Mouse (Mus musculus): ENCODE data around the gene Ift43. TPM values are rescaled to one million over a fixed set of nuclear protein-coding genes. Genes with fewer than 3 reads are reported as not detected.

Gene Ift43
- total RNA-seq, 2 experiments from 2014 or later, result 11.4 to 15.4 TPM

DNA sequence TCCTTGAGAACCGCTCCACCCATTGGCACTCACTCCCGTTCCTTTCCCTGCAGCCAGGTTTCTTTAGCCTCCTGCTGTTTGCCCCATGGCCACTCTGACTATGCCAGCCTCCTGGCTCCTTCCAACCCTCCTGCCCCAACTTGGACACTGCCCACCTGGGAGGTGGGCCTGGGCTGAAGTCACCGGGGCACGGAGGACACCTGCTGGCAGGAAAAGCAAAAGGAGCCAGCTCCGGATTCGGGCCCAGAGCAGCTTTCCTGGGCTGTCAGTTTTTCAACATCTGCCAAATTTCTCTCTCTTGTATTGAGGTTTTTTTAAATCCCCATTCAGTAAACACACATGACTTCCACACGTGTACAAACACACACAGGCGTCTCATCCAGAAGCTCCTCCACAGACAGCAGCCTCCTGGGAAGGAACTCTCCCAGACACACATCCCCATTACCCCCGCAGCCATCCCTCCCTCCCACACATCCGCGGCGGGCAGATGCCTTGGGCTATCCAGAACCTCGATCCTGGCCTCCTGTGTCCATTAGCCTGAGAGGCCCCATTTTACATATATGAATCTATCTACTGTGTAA is 5.9 kb upstream of the Ift43 start:
- intact Hi-C loops (cut with DNase I), result loop anchor here (5.0 to 10.0 kb wide), 3 partner anchors 54 to 332 kb away; partner anchors contain the start of gene Flvcr2
- DNase-seq (ENCODE audit: extremely low spot score in 1 of 2, low spot score in 2 of 2), result peak in 1 of 2 experiments; percentile 64

DNA sequence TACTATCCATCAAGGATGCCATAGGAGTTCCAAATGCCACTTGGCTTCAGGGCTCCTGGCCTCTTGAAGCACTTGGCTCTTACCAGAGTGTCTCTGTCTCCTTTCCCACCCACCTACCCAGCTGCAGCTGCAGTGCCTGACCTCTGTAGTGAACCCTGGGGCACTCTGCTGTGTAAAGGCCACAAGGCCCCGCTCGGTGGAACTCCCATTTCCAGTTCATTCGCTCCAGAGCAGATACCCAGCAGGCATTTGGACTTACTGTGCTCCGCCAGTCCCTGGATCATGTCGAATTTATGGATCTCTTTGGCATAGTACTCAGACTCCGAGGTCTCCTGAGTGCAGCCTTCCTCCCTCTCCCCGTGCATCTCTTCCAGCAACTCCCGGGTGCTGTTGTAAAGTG is 5.0 kb upstream of the Ift43 start:
- intact Hi-C loops (cut with DNase I), result loop anchor here (5.0 to 10.0 kb wide), 3 partner anchors 55 to 333 kb away; partner anchors contain the start of gene Flvcr2
- DNase-seq (ENCODE audit: extremely low spot score in 1 of 2, low spot score in 2 of 2), result peak in 1 of 2 experiments; percentile 50

DNA sequence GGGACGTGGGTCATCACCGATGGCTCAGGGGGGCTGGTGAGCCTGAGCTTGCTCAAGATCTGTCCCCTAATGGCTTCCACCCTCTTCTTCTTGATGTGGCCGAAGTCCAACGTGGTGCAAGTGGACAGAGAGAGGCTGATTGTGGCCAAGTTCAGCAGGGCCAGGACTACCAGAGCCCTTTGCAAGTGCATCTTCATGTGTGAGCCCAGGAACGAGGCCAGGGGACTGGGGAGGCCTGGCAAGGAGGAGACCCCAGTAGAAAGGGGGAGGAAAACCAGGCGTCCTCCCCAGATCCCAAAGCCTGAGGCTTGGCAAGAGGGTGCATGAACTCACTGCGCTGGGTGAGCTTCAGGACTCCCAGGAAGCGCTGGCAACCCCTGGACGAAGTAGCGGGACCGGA is 4.6 kb upstream of the Ift43 start:
- intact Hi-C loops (cut with DNase I), result loop anchor here (2.0 to 10.0 kb wide), 4 partner anchors 55 to 333 kb away; partner anchors contain the start of gene Flvcr2
- DNase-seq (ENCODE audit: extremely low spot score in 1 of 2, low spot score in 2 of 2), result no peak

DNA sequence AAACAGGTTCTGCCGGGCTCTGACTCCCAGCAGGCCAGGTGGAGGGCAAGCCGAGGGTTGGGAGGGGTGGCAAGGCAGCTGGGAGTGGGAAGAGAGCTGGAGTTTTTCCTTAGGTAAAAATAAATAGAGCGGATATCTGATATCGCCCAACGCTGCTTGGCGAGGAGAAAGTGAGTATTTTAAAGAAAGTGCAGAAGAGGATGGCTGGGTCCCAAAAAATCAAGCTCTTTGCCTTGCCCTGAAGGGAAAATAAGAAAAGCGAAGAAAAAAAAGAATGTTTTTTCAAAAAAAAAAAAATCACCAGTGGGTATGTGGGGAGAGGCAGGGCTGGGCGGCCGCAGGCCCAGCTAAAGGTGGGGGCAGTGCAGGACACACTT is 4.2 kb upstream of the Ift43 start:
- no peak for DNase-seq (ENCODE audit: extremely low spot score in 1 of 2, low spot score in 2 of 2)
- intact Hi-C loops (cut with DNase I), result loop anchor here (2.0 to 10.0 kb wide), 4 partner anchors 56 to 333 kb away; partner anchors contain the start of gene Flvcr2

DNA sequence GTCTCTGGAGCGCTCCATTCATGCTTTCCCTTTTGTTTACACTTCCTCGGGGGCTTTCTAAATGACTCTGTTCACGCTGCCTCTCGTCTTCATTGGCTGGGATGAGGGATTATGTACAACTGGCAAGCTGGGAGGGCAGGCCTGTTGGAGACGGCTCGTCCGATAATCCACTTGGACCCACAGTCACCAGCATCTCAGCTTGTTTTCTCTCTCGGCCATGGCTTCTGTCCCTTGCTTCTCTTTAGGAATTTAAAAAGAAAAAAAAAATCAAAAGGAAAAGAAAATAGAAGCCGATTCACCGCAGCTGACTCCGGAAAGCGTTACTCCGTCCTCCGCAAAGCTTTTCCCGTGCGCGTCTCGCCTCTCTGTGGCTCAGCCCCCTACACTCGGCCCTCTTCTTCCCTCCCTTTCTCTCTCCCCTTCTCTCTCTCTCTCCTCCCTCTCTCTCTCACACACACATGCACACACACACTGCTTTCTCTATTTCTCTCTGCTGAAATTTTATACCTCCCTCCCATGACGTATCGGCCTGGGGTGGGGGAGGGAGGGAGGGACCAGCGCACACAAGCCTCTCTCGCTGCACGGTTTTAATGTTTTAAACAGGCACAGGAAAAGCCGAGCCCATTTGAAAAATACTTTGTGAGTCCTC is 3.7 kb upstream of the Ift43 start, which contains the start of gene Tgfb3:
Tgfb3 (minus strand) TSS at position 489 of the 649 bp plus-strand sequence.
- DNase-seq (ENCODE audit: extremely low spot score in 1 of 2, low spot score in 2 of 2), result no peak
- intact Hi-C loops (cut with DNase I), result loop anchor here (2.0 to 10.0 kb wide), 4 partner anchors 56 to 334 kb away; partner anchors contain the start of gene Flvcr2

DNA sequence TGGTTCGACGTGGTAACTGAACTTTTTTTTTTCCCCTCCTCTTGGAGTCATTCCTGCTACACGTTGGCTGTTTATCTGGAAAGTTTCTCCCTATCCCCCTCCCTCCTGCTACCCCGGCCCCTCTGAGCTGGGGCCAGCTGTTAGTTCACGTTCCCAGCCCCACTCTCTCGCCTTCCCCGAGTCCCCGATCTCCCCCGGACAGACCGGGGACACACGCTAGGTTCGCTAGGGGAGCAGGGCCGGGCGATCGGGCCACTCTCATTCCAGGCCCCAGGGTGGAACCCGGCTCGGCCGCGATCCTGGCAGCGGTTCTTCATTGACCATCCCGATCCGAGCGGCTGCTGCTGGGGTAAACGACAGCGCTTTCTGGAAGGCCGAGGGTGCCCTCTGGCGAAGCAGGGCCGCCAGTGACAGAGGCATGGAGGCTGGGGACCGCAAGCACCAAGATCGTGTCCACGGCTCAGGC is 3.1 kb upstream of the Ift43 start:
- intact Hi-C loops (cut with DNase I), result loop anchor here (2.0 to 10.0 kb wide), 4 partner anchors 57 to 334 kb away; partner anchors contain the start of gene Flvcr2
- DNase-seq (ENCODE audit: extremely low spot score in 1 of 2, low spot score in 2 of 2), result peak; percentile 88 to 93

DNA sequence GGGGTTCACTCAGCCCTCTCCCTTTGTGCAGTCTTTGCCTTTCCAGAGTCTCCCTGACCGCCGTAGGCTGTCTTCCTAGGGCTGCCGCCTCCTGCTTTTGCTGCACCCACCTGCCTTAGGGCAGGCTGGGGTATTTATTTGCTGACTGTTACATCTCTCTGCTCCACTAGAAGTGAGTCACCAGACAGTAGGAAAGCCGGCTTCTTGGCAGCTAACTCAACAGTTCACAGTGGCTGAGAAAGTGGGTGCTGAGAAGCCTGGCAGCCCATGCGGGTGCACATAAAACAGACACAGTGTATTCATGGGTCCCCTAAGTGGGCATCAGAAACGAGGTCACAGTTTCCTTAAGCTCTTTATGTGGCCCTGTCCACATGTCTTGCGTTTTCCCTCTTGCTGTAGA is 3.5 kb downstream of the Ift43 start:
- peak in 1 of 2 experiments; percentile 27 for DNase-seq (ENCODE audit: extremely low spot score in 1 of 2, low spot score in 2 of 2)
- intact Hi-C loops (cut with DNase I), result no loop called here

DNA sequence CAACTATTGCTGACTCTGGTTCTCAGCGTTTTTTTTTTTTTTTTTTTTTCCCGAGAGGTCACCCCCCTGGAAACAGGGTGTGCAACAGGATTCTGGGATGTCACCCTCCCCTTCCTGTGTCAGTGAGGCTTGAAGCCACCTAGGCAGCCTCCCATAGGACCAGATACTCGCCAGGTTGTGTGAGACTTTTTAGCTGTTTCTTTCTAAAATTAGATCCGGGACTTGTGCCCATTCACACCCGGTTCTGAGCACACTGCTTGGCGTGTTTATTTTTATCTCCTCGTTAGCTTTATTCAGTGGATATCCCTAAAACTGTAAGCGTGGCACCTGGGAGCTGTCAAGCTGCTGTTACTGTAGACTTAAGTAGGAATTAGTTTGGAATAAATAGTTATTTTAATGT is 4.2 kb downstream of the Ift43 start:
- peak in 1 of 2 experiments; percentile 58 for DNase-seq (ENCODE audit: extremely low spot score in 1 of 2, low spot score in 2 of 2)
- intact Hi-C loops (cut with DNase I), result no loop called here

DNA sequence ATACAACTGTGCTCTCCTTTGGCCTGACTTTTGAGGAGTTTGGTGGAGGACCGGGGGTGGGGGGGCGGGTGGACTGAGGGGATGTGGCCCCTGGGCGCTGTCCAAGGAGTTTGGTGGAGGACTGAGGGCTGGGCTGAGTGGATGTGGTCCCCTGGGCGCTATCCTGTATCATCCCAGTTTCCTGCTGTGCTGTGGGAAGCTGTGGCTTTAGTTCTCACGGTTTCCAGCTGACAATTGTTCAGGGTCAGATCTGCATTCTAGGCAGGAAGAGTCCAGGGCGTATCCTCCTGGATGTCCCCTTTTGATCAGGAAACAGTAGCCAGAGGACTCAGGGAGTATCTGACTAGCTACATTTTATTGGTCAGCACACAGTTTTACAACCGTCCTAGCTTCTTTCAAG is 5.7 kb downstream of the Ift43 start:
- DNase-seq (ENCODE audit: extremely low spot score in 1 of 2, low spot score in 2 of 2), result peak in 1 of 2 experiments; percentile 71

DNA sequence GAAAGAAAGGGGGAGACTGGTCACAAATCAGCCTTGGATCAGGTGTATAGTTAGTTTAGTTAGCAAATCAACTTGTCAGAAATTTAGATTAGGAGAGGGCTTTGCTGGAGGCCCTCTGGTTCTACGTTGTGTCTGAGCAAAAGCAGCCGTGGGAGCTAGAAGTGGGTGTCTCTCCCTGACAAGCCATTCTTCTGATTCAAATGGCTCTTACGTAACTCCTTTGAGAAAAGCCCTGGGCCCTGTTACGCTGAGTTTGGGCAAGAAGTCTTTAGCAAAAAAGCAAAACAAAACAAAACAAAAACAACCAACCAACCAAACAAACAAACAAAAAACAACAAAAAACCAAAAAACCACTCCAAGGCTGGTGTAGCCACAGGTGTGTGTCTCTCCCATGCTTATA is 8.4 kb downstream of the Ift43 start:
- no peak for DNase-seq (ENCODE audit: extremely low spot score in 1 of 2, low spot score in 2 of 2)
- intact Hi-C loops (cut with DNase I), result no loop called here

More for the DNA sequence above, 5.7 kb downstream of the Ift43 start:
- intact Hi-C loops (cut with DNase I), result no loop called here

DNA sequence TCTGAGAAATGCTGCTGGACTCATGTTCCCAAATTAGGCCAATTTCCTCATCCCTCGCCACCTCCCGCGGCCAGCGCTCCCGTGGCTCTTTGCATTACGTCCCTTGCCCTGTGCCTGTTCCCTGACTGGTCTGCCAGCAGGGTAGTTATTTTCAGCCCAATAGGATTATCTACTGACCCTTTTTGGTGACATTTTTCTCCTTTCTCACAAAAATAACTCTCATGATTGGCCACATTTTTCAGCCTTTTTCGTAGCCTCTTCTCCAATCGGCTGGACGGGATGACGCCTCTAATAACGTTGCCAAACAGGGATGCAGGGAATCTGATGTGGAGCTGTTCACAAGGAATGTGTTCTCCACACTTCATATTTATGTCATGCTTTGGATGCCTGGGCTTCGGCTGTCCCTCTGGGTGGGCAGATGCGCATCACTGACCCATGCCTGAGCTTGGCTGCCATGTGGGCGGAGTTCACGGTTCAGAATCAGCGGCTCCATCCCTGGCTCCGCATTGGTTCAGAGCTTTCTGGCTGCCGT is 9.3 kb downstream of the Ift43 start:
- intact Hi-C loops (cut with DNase I), result no loop called here
- DNase-seq (ENCODE audit: extremely low spot score in 1 of 2, low spot score in 2 of 2), result peak in 1 of 2 experiments; percentile 53

DNA sequence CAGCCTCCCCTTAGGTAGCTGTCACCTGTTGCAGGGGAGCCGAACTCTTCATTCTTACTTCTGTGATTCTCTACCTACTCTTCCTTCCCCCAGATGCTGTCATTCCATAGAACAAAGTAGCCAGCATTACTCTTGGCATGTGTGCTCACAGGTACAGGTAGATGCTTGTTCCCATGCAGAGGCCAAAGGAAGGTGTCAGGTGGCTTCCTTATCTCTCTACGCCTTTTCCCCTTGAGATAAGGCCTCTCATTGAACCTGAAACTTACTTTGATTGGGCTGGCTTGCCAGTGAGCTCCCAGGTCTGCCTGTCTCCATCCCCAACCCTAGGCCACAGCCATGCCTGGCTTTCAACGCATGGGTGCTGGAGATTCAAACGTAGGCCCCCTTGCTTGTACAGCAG is 11.7 kb downstream of the Ift43 start:
- intact Hi-C loops (cut with DNase I), result no loop called here
- no peak for DNase-seq (ENCODE audit: extremely low spot score in 1 of 2, low spot score in 2 of 2)

DNA sequence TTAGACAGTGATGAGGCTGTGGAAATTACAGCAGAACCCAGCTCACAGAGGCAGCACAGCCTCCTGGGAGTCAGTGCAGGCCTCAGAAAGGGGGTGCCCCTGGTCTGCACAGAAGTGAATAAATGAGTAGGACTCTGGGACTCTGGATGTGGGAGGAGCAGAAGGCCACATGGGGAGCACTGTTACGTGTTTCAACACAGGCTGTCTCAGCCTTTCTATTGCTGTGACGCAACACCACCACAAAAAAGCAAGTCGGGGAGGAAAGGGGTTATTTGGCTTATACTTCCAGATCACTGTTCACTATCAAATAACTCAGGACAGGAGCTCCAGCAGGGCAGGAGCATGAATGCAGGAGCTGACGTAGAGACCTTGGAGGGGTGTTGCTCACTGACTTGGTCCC is 13.5 kb downstream of the Ift43 start:
- no peak for DNase-seq (ENCODE audit: extremely low spot score in 1 of 2, low spot score in 2 of 2)
- intact Hi-C loops (cut with DNase I), result no loop called here

DNA sequence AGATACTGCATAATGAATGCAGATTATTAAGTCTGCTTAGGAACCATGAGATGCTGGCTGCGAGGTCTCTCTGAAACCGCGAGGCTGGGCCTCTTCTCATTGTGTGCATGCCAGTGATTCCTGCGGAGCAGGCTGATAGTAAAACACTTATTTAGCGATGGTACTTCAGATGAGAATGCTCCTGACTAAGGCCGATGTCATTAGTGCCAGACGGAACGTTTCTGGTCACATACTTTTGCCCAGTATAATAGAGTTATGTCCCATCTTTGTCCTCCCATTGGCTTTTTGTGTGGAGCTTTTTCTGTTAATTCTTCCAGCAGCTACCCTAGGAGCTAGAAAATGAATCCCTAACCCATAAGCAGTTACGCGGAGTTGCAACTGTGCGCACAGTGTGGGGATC is 15.4 kb downstream of the Ift43 start:
- no peak for DNase-seq (ENCODE audit: extremely low spot score in 1 of 2, low spot score in 2 of 2)

DNA sequence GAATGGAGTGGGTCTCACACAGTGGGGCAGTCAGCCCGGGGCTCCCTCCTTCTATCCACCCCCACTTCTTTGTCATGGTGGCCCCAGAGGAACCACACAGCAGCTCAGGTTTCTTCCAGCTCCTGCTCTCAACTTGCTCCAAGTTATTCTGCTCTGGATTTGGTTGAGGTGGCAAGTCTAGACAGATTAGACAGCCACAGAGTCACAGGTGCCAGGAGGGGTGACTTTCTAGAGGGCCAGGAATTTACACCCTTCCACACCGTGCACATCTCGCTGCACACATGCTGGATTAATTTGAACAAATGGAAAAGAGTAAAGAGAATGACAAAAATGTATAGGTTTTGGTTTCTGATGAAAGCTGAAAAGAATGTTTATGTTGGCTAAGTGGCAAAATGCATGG is 18.4 kb downstream of the Ift43 start:
- no peak for DNase-seq (ENCODE audit: extremely low spot score in 1 of 2, low spot score in 2 of 2)
- intact Hi-C loops (cut with DNase I), result no loop called here

More for the DNA sequence above, 15.4 kb downstream of the Ift43 start:
- intact Hi-C loops (cut with DNase I), result no loop called here

DNA sequence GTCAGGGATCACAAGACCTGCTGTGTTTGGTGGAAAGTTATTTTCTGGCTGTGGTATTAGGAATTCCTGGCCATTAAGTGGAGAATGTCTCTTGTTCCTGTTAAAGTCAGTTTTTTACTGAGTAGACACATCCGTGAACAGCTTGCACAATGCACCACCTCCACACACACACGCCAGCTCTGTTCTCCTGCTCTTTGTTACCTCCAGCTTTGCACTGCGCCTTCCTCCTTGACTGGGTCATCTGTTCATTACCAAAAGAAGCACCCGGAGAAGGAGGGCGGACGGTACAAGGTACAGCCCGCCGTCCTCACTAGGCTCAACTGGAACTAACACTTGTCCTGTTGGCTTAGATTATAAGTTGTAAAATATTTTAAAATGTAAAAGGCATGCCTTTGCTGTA is 20.3 kb downstream of the Ift43 start:
- intact Hi-C loops (cut with DNase I), result no loop called here
- no peak for DNase-seq (ENCODE audit: extremely low spot score in 1 of 2, low spot score in 2 of 2)

DNA sequence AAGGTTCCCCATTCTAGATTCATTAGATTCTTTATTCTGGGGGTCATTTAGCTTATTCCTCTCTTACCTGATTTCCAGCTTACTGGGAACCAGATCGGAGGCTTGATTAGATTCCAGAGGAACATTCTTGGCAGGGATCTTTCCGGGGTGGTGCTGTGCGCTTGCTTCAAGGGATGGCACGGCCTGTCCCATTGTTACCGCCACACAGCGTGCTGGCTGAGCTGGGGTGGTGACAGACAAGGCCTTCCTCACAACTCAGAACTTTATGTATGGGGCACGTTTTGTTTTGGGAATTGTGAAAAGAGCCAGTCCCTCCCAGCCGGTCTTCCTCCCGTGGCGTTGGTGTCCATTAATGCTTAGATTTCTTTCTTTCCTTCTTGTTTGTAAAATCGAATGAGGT is 21.1 kb downstream of the Ift43 start:
- intact Hi-C loops (cut with DNase I), result no loop called here

DNA sequence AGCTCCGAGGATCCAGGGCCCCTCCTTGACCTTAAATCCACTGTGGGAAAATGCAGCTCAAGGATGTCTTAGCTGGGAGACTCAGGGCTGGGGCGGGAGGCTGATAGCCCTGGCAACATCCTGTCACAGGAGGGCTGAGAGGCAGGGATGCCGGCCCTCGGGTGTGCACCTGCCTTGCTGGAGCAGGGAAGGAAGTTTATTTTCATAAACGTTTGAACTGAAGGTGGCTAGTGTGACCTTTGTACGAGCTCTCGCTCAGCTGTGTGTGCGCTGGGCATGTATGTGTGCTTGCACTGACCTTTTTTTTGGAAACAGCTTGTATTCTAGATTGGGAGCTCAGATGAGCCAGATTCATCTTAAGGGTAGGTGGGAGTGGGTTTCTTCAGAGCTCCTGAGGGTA is 21.5 kb downstream of the Ift43 start:
- intact Hi-C loops (cut with DNase I), result no loop called here
- peak in 1 of 2 experiments; percentile 60 for DNase-seq (ENCODE audit: extremely low spot score in 1 of 2, low spot score in 2 of 2)

More for the DNA sequence above, 21.1 kb downstream of the Ift43 start:
- DNase-seq (ENCODE audit: extremely low spot score in 1 of 2, low spot score in 2 of 2), result no peak

DNA sequence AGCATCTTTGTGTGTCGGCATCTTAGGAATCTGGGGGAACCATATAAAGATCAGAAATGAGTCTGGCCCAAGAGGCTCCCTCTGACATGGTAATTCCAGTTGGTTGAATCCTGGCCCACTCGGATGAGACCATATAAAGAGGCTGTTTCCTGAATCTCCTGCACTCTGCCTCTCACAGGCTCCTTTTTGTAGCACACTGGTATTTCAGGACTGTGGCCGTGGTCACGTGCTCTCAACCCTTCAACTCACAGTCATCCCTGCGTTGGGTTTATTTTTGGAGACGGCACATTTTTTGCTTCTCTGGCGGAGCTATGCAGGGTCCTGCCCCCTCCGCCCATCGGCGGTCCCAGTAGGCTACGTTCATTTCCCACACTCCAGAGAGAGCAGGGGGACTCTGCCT is 22.0 kb downstream of the Ift43 start:
- peak in 1 of 2 experiments; percentile 57 for DNase-seq (ENCODE audit: extremely low spot score in 1 of 2, low spot score in 2 of 2)
- intact Hi-C loops (cut with DNase I), result no loop called here

DNA sequence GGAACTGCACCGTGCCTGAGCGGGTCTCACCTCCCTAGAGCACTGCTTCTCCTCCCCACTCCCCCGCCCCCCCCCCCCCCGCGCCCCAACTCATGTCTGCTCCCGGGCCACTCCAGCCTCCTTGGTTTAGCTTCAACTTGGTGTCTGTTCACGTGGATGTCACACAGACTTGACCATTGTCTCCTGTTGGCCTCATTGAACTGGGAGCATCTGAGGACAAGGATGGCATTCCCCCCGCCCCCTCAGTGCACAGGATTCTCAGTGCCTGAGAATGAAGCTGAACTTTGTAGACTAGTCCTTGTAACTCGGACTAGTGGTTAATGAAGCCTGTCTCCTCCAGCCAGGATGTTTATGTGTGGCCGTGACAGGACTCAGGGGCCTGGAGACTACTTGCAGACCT is 23.2 kb downstream of the Ift43 start:
- no peak for DNase-seq (ENCODE audit: extremely low spot score in 1 of 2, low spot score in 2 of 2)
- intact Hi-C loops (cut with DNase I), result no loop called here
